Mouse (Mus musculus): ENCODE data around the gene Ifnar1.
A peak's percentile ranks its signal among the peaks of the same experiment; 100 is the strongest.
"Not testable (repeated sequence)": the region's sequence is repeated elsewhere in the genome, so short reads cannot be mapped to it uniquely, and the experiment has no call there.

The Ifnar1 gene

GRCm38 (mm10) chr16:91484808-91485700 lies at the start of gene Ifnar1:
Ifnar1 (plus strand) TSS chr16:91485238.
- DNase-seq (ENCODE audit: extremely low read depth, low read depth) = peak; percentile 96

GRCm38 (mm10) chr16:91438081-91438480 lies 47.0 kb upstream of the Ifnar1 start:
- peak; percentile 63 for DNase-seq (ENCODE audit: extremely low read depth, low read depth)

GRCm38 (mm10) chr16:91438599-91438998 lies 46.4 kb upstream of the Ifnar1 start:
- not testable (repeated sequence) for DNase-seq (ENCODE audit: extremely low read depth, low read depth)

DNA sequence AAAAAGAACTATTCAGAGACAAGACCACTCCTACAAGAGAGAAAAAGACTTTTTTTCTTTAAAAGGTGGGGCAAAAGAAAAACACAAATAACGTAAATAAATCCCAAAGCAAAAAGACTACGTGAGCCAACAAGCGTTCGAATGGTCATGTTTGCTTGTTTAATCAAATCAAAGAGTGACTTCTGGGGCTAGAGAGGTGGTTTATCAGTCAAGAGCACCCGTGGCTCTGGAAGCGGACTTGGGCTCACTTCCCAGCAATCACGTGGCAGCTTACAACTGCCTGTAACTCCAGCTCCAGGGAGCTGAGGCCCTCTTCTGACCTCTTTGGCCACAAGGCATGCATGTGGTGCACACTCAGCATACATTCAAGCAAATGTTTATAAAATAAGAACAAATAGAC lies 43.7 kb upstream of the Ifnar1 start:
- peak; percentile 89 for DNase-seq (ENCODE audit: extremely low read depth, low read depth)

- peak; percentile 94 for DNase-seq (ENCODE audit: extremely low read depth, low read depth)
Observed at GRCm38 (mm10) chr16:91441811-91442240, 43.2 kb upstream of the Ifnar1 start.

DNA sequence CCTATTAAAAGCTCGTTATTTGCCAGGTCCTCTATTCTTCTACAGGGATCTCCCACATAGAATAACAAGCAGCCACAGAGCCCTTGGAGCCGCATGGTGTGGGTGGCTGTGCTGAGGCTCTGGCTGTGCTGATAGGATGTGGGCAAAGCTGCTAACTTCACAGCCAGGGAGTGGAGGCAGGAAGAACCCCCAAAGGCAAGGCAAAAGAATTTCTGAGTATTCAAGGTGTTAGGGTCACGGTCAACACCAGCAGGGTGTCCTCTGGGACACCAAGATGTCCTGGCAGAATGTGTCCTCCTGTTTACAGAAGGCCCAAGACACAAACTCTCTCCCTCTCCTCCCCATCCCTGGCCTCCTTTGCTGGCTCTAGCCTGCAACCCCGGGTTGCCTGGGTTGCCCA lies 42.6 kb upstream of the Ifnar1 start:
- DNase-seq (ENCODE audit: extremely low read depth, low read depth) = no peak

DNA sequence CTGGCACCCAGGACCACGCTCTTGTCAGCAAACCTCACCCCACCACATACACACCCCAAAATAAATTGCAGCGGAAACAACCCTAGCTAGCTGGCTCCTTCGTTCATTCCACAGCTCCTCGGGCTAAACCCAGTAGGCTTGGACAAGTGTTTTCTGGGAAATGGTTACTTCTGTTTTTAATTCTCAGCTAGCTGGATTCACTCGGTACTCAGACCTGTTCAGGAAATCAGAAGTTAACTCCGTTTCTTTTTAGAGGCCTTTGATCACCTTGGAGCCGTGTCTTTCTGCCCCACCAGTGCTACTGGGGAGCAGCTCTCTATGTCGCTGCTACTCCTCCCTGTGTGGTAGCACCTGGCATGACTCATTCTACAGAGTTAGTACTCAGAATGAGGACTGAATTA lies 41.8 kb upstream of the Ifnar1 start:
- DNase-seq (ENCODE audit: extremely low read depth, low read depth) = no peak

- DNase-seq (ENCODE audit: extremely low read depth, low read depth) = no peak
Observed at GRCm38 (mm10) chr16:91444847-91445246, 40.2 kb upstream of the Ifnar1 start.

DNA sequence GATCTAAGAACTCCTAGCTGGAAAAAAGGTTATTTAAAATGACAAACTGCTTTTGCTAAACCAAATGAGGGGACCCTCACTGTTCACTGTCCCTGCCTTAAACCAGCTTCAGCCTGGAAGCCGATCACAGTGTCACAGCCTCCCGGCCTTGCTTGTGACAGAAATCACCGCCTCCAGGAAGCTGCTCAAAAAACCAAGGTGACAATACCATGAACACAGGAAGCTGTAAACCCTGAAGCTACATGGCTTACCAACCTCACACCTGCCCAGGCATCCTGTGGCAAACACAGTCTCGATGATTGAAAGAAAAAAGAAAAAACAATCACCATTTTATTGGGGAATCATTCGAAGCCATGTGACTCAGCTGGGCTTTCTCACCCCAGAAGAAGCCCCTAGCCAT lies 39.5 kb upstream of the Ifnar1 start:
- no peak for DNase-seq (ENCODE audit: extremely low read depth, low read depth)

GRCm38 (mm10) chr16:91446778-91447511 lies 38.1 kb upstream of the Ifnar1 start:
- no peak for DNase-seq (ENCODE audit: extremely low read depth, low read depth)

DNA sequence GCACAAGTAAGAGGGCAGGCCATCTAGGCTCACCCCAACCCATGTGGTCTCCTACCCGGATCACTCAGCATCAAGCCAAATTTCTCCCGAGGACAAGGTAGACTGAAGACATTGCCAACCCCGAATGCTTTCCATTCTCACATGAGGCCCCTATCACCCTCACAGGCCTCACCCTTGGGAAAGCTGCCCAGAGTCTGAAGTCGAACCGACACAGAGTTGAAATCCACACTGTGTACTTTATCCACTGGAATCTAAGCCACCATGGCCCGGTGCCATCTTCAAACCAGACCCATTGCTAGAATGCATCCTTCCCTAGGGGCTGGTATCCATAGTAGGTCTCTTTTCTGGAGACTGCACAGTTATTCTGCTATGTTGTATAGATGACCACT lies 37.5 kb upstream of the Ifnar1 start:
- DNase-seq (ENCODE audit: extremely low read depth, low read depth) = no peak

GRCm38 (mm10) chr16:91448088-91448487 lies 37.0 kb upstream of the Ifnar1 start:
- no peak for DNase-seq (ENCODE audit: extremely low read depth, low read depth)

DNA sequence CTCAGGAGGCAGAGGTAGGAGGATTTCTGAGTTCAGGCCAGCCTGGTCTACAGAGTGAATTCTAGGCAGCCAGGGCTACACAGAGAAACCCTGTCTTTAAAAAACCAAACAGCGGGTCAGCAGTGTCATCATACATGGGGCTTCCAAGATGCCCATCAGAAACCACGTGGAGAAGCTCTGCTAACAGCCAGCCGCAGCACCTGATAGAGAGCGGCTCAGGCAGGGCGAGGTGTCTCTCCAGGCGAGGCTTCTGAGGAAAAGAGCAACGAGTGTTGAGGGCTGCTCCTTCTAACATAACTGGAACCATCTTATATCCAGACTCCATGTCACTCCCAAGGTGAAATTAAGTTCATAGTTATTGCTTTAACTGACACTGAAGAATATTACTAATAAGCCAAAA lies 36.1 kb upstream of the Ifnar1 start:
- no peak for DNase-seq (ENCODE audit: extremely low read depth, low read depth)

GRCm38 (mm10) chr16:91450137-91451064 lies 34.6 kb upstream of the Ifnar1 start:
- DNase-seq (ENCODE audit: extremely low read depth, low read depth) = no peak

GRCm38 (mm10) chr16:91451949-91452348 lies 33.1 kb upstream of the Ifnar1 start:
- no peak for DNase-seq (ENCODE audit: extremely low read depth, low read depth)

DNA sequence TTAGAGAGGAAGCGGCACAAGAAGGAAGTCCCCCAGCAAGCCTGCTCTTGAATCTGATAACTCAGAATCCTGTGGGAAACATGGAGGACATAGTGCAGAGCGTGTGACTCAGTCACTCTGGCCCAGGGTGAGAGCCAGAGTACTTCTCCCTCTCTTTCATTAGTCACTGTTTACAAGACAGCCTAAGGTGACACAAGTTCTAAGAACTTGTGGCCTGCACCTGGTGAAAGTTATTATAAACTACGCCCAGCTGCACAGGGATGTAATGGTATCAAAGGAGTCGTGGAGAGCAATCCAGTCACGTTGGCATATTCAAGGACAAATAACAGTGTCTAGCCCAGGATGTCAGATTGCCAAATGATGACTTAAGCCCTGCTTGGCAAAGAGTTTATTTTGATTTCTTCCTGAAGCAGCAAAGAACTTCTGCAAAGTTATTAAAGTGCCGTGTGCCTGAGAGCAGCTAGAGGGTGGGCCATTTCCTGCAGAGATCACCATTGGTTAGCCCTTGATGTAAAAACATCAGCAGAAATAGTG lies 32.6 kb upstream of the Ifnar1 start:
- no peak for DNase-seq (ENCODE audit: extremely low read depth, low read depth)

GRCm38 (mm10) chr16:91455868-91456267 lies 29.2 kb upstream of the Ifnar1 start:
- DNase-seq (ENCODE audit: extremely low read depth, low read depth) = no peak

GRCm38 (mm10) chr16:91458301-91458746 lies 26.7 kb upstream of the Ifnar1 start:
- DNase-seq (ENCODE audit: extremely low read depth, low read depth) = no peak

DNA sequence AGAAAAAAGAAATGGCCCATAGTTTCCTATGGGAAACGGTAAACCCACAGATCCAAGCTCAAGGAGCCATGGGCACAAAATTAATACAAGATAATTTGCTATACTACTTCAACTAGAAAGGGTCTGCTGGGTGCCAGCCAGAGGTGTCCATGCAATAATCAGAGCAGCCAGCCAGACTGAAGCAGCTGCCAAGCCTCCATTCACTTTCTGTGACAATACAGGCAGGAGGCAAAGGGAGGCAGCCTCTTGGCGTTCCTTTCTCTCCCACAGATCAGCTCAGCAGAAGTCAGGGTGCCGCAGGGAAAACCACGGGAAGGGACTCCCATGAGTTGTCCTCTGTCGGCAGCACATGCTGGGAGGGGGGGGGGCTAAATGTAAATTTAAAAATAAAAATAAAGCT lies 26.1 kb upstream of the Ifnar1 start:
- DNase-seq (ENCODE audit: extremely low read depth, low read depth) = no peak

DNA sequence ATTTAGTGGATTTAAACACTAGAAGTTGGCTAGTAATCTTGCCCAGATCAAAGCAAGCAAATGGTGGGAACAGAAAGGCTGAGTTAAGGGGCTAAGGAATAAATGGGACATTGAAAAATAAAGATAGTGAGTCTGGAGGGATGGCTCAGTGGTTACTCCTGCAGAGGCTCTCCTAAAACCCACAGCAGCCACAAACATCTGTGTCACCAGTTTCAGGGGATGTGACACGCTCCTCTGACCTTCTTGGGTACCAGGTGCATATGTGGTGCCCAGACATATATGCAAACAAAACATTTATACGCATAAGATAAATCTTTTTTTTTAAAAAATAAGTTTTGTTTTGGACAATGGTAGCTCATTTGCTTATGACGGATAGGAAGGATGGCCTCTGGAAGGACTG lies 25.6 kb upstream of the Ifnar1 start:
- DNase-seq (ENCODE audit: extremely low read depth, low read depth) = no peak

GRCm38 (mm10) chr16:91459841-91460370 lies 25.1 kb upstream of the Ifnar1 start:
- DNase-seq (ENCODE audit: extremely low read depth, low read depth) = no peak
